Mouse (Mus musculus): ENCODE results near the gene Syne3. TPM values are rescaled to one million over a fixed set of nuclear protein-coding genes. Genes with fewer than 3 reads are reported as not detected.

Gene Syne3
- polyA plus RNA-seq, 1 experiment from 2014 or later: 0.11 TPM

GRCm38 (mm10) chr12:104936223-104936622 lies 73.4 kb downstream of the Syne3 start:
- H3K4me2 ChIP-seq (replicated peaks; ENCODE audit: low read depth, low read length): no peak overlapping the region
- no peaks in the 10 kb centered on the region for H3K27me3 ChIP-seq (ENCODE audit: control insufficient read depth, insufficient read depth, low read length)
- DNase-seq (ENCODE audit: low spot score) (peak; percentile 65), ATAC-seq (ENCODE audit: low FRiP score) (no peak)
- no peaks in the 10 kb centered on the region for H3K9me3 ChIP-seq (ENCODE audit: control insufficient read depth, low read length)
- H3K27ac ChIP-seq (ENCODE audit: low read depth, low read length): no peak overlapping the region
- H3K9ac ChIP-seq (ENCODE audit: low read depth, low read length): no peak overlapping the region
- H3K36me3 ChIP-seq (ENCODE audit: control insufficient read depth, insufficient read depth, low read length): no peaks in the 10 kb centered on the region
- 0 out of 2 replicates have a peak, but pooled peaks cover 2% of the 10 kb centered on the region for H3K4me1 ChIP-seq (replicated peaks; ENCODE audit: control insufficient read depth, insufficient read depth, low read length)
- H3K4me3 ChIP-seq (ENCODE audit: low read depth, low read length): no peak overlapping the region
- 71% methylated on average over 4 of the region's 4 CpGs for WGBS

- no peak overlapping the region for H3K4me3 ChIP-seq (ENCODE audit: low read depth, low read length)
- 0 out of 2 replicates have a peak, but pooled peaks cover 2% of the 10 kb centered on the region for H3K4me1 ChIP-seq (replicated peaks; ENCODE audit: control insufficient read depth, insufficient read depth, low read length)
- 93% methylated on average over 8 of the region's 8 CpGs for WGBS
- no peak overlapping the region for H3K4me2 ChIP-seq (replicated peaks; ENCODE audit: low read depth, low read length)
- ATAC-seq (ENCODE audit: low FRiP score): no peak
- H3K27ac ChIP-seq (ENCODE audit: low read depth, low read length): no peak overlapping the region
- no peaks in the 10 kb centered on the region for H3K36me3 ChIP-seq (ENCODE audit: control insufficient read depth, insufficient read depth, low read length)
- H3K9me3 ChIP-seq (ENCODE audit: control insufficient read depth, low read length): no peaks in the 10 kb centered on the region
- DNase-seq (ENCODE audit: low spot score): no peak
- H3K9ac ChIP-seq (ENCODE audit: low read depth, low read length): no peak overlapping the region
- no peaks in the 10 kb centered on the region for H3K27me3 ChIP-seq (ENCODE audit: control insufficient read depth, insufficient read depth, low read length)
These were observed 74.5 kb downstream of the Syne3 start for GRCm38 (mm10) chr12:104935144-104935543.

- H3K9ac ChIP-seq (ENCODE audit: low read depth, low read length): no peak overlapping the region
- H3K36me3 ChIP-seq (ENCODE audit: control insufficient read depth, insufficient read depth, low read length): no peaks in the 10 kb centered on the region
- WGBS: 77% methylated on average over 13 of the region's 13 CpGs
- no peak overlapping the region for H3K4me3 ChIP-seq (ENCODE audit: low read depth, low read length)
- no peak overlapping the region for H3K27ac ChIP-seq (ENCODE audit: low read depth, low read length)
- H3K4me1 ChIP-seq (replicated peaks; ENCODE audit: control insufficient read depth, insufficient read depth, low read length): no peaks in the 10 kb centered on the region
- no peak for DNase-seq (ENCODE audit: low spot score)
- ATAC-seq (ENCODE audit: low FRiP score): no peak
- no peak overlapping the region for H3K4me2 ChIP-seq (replicated peaks; ENCODE audit: low read depth, low read length)
- no peaks in the 10 kb centered on the region for H3K27me3 ChIP-seq (ENCODE audit: control insufficient read depth, insufficient read depth, low read length)
- no peaks in the 10 kb centered on the region for H3K9me3 ChIP-seq (ENCODE audit: control insufficient read depth, low read length)
These were observed 75.8 kb downstream of the Syne3 start for GRCm38 (mm10) chr12:104933800-104934199.

DNA sequence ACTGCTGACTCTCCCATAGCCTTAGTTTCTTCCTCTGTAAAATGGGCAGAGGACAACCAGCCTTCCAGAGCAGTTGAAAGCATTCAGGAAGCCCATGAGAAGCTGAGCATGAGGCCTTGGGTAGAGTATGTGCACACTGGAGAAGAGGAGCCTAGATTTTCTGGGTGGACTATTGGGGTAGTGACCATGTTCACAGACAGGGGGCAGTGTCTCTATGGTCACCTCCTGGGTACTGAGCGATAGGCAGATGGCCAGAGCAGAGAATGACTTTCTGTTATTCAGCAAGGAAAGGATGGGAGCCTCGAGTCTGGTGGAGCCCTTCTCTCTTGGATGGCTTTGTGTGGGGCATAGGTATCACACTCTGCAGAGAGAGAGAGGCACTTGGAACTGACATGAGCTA lies 76.4 kb downstream of the Syne3 start:
- no peak for ATAC-seq (ENCODE audit: low FRiP score)
- no peaks in the 10 kb centered on the region for H3K9me3 ChIP-seq (ENCODE audit: control insufficient read depth, low read length)
- no peak overlapping the region for H3K9ac ChIP-seq (ENCODE audit: low read depth, low read length)
- no peak overlapping the region for H3K4me3 ChIP-seq (ENCODE audit: low read depth, low read length)
- no peak for DNase-seq (ENCODE audit: low spot score)
- no peaks in the 10 kb centered on the region for H3K4me1 ChIP-seq (replicated peaks; ENCODE audit: control insufficient read depth, insufficient read depth, low read length)
- WGBS: 67% methylated on average over 2 of the region's 2 CpGs
- H3K36me3 ChIP-seq (ENCODE audit: control insufficient read depth, insufficient read depth, low read length): no peaks in the 10 kb centered on the region
- H3K4me2 ChIP-seq (replicated peaks; ENCODE audit: low read depth, low read length): no peak overlapping the region
- H3K27me3 ChIP-seq (ENCODE audit: control insufficient read depth, insufficient read depth, low read length): no peaks in the 10 kb centered on the region
- no peak overlapping the region for H3K27ac ChIP-seq (ENCODE audit: low read depth, low read length)

GRCm38 (mm10) chr12:104925765-104926164 lies 83.8 kb downstream of the Syne3 start:
- no peak overlapping the region for H3K4me3 ChIP-seq (ENCODE audit: low read depth, low read length)
- no peak for ATAC-seq (ENCODE audit: low FRiP score)
- no peaks in the 10 kb centered on the region for H3K9me3 ChIP-seq (ENCODE audit: control insufficient read depth, low read length)
- no peak overlapping the region for H3K9ac ChIP-seq (ENCODE audit: low read depth, low read length)
- no peak overlapping the region for H3K4me2 ChIP-seq (replicated peaks; ENCODE audit: low read depth, low read length)
- H3K27ac ChIP-seq (ENCODE audit: low read depth, low read length): no peak overlapping the region
- 86% methylated on average over 2 of the region's 2 CpGs for WGBS
- H3K36me3 ChIP-seq (ENCODE audit: control insufficient read depth, insufficient read depth, low read length): no peaks in the 10 kb centered on the region
- no peaks in the 10 kb centered on the region for H3K27me3 ChIP-seq (ENCODE audit: control insufficient read depth, insufficient read depth, low read length)
- H3K4me1 ChIP-seq (replicated peaks; ENCODE audit: control insufficient read depth, insufficient read depth, low read length): peaks cover 2% of the 10 kb centered on the region; the same call in 1 of the 2 replicates
- no peak for DNase-seq (ENCODE audit: low spot score)

GRCm38 (mm10) chr12:104925035-104925434 lies 84.6 kb downstream of the Syne3 start:
- no peaks in the 10 kb centered on the region for H3K9me3 ChIP-seq (ENCODE audit: control insufficient read depth, low read length)
- ATAC-seq (ENCODE audit: low FRiP score) (no peak), DNase-seq (ENCODE audit: low spot score) (no peak)
- no peaks in the 10 kb centered on the region for H3K27me3 ChIP-seq (ENCODE audit: control insufficient read depth, insufficient read depth, low read length)
- 93% methylated on average over 5 of the region's 5 CpGs for WGBS
- no peak overlapping the region for H3K9ac ChIP-seq (ENCODE audit: low read depth, low read length)
- no peak overlapping the region for H3K4me2 ChIP-seq (replicated peaks; ENCODE audit: low read depth, low read length)
- peaks cover 2% of the 10 kb centered on the region; the same call in 1 of the 2 replicates for H3K4me1 ChIP-seq (replicated peaks; ENCODE audit: control insufficient read depth, insufficient read depth, low read length)
- H3K4me3 ChIP-seq (ENCODE audit: low read depth, low read length): no peak overlapping the region
- H3K36me3 ChIP-seq (ENCODE audit: control insufficient read depth, insufficient read depth, low read length): no peaks in the 10 kb centered on the region
- H3K27ac ChIP-seq (ENCODE audit: low read depth, low read length): no peak overlapping the region

- no peak overlapping the region for H3K9ac ChIP-seq (ENCODE audit: low read depth, low read length)
- H3K27ac ChIP-seq (ENCODE audit: low read depth, low read length): no peak overlapping the region
- ATAC-seq (ENCODE audit: low FRiP score): no peak
These were observed 85.1 kb downstream of the Syne3 start for GRCm38 (mm10) chr12:104924546-104924945.

GRCm38 (mm10) chr12:104923948-104924388 lies 85.6 kb downstream of the Syne3 start:
- H3K36me3 ChIP-seq (ENCODE audit: control insufficient read depth, insufficient read depth, low read length): no peaks in the 10 kb centered on the region
- H3K9ac ChIP-seq (ENCODE audit: low read depth, low read length): no peak overlapping the region
- ATAC-seq (ENCODE audit: low FRiP score): no peak
- H3K4me3 ChIP-seq (ENCODE audit: low read depth, low read length): no peak overlapping the region
- no peak overlapping the region for H3K27ac ChIP-seq (ENCODE audit: low read depth, low read length)
- H3K9me3 ChIP-seq (ENCODE audit: control insufficient read depth, low read length): no peaks in the 10 kb centered on the region
- no peak for DNase-seq (ENCODE audit: low spot score)
- H3K4me2 ChIP-seq (replicated peaks; ENCODE audit: low read depth, low read length): no peak overlapping the region
- no peaks in the 10 kb centered on the region for H3K27me3 ChIP-seq (ENCODE audit: control insufficient read depth, insufficient read depth, low read length)
- peaks cover 2% of the 10 kb centered on the region; the same call in 1 of the 2 replicates for H3K4me1 ChIP-seq (replicated peaks; ENCODE audit: control insufficient read depth, insufficient read depth, low read length)
- 62% methylated on average over 19 of the region's 19 CpGs for WGBS

More at GRCm38 (mm10) chr12:104924546-104924945, 85.1 kb downstream of the Syne3 start:
- H3K4me3 ChIP-seq (ENCODE audit: low read depth, low read length): no peak overlapping the region
- 88% methylated on average over 3 of the region's 3 CpGs for WGBS
- H3K4me2 ChIP-seq (replicated peaks; ENCODE audit: low read depth, low read length): no peak overlapping the region
- peaks cover 2% of the 10 kb centered on the region; the same call in 1 of the 2 replicates for H3K4me1 ChIP-seq (replicated peaks; ENCODE audit: control insufficient read depth, insufficient read depth, low read length)
- H3K36me3 ChIP-seq (ENCODE audit: control insufficient read depth, insufficient read depth, low read length): no peaks in the 10 kb centered on the region
- no peaks in the 10 kb centered on the region for H3K9me3 ChIP-seq (ENCODE audit: control insufficient read depth, low read length)
- no peaks in the 10 kb centered on the region for H3K27me3 ChIP-seq (ENCODE audit: control insufficient read depth, insufficient read depth, low read length)
- DNase-seq (ENCODE audit: low spot score): no peak

GRCm38 (mm10) chr12:104922647-104923046 lies 87.0 kb downstream of the Syne3 start:
- Histone ChIP-seq H3K27me3 (ENCODE audit: control insufficient read depth, insufficient read depth, low read length) (no peaks in the 10 kb centered on the region), H3K36me3 (ENCODE audit: control insufficient read depth, insufficient read depth, low read length) (no peaks in the 10 kb centered on the region), H3K27ac (ENCODE audit: low read depth, low read length) (no peak overlapping the region), H3K9ac (ENCODE audit: low read depth, low read length) (no peak overlapping the region), H3K4me3 (ENCODE audit: low read depth, low read length) (no peak overlapping the region), H3K4me1 (replicated peaks; ENCODE audit: control insufficient read depth, insufficient read depth, low read length) (peaks cover 2% of the 10 kb centered on the region; the same call in 1 of the 2 replicates), H3K9me3 (ENCODE audit: control insufficient read depth, low read length) (no peaks in the 10 kb centered on the region), H3K4me2 (replicated peaks; ENCODE audit: low read depth, low read length) (no peak overlapping the region)
- WGBS: 50% methylated on average over 8 of the region's 8 CpGs
- DNase-seq (ENCODE audit: low spot score): peak; percentile 42
- peak; percentile 74; the same call in 1 of the 2 replicates for ATAC-seq (ENCODE audit: low FRiP score)
